Mouse (Mus musculus): Measurements from ENCODE around the gene Slc35b1. TPM values are rescaled to one million over a fixed set of nuclear protein-coding genes. Genes with fewer than 3 reads are reported as not detected.

Slc35b1 gene
- total and polyA plus RNA-seq, 3 experiments, result 47.0 to 125 (median 75.1) TPM

DNA sequence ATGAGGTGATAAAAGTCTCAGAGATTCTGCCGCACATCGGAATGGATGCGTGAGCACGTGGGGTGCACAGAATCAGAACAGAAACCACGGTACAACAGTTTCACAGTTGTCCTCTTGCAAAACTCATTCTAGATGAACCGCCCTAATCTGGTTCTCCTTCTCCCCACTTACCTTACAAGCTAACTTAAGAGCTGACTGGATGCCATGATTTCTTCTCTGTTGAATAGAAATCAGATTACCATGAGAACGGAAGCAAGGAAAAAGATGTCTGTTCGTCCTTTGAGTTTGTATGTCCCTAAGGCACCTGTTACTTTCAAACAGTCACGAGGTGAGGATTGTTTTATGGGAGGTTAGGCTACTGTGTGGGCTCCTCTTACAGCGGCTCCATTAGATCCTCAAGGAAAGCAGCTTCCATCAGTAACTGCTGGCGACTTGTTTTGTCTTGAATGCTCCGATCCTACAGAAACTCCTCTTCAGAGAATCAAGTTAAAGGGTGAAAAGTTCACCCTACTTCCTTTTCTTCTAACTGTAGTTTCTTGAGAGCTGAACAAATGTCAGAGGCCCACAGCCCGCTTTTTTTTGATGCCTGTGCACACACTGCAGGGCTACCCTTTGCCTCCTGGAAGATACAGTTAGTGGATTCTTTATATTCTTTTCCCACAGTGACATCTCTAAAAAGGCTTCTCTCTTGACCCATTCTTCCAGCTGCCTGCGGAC lies 30.1 kb upstream of the Slc35b1 start (continued):
- TF ChIP-seq BHLHE40 (IDR thresholded peaks at IDR 0.05; ENCODE audit: low read depth, low read length) (peak; percentile 79), E2F4 (IDR thresholded peaks at IDR 0.05; ENCODE audit: insufficient replicate concordance, low read depth, low read length) (no peak), USF1 (IDR thresholded peaks at IDR 0.05; ENCODE audit: low read depth, low read length) (no peak), TCF12 (IDR thresholded peaks at IDR 0.05; ENCODE audit: low read depth, low read length) (0 out of 2 replicates have a peak, but pooled peaks have one; percentile 23), POLR2AphosphoS2 (IDR thresholded peaks at IDR 0.05; ENCODE audit: low read depth, low read length) (no peak), MXI1 (IDR thresholded peaks at IDR 0.05; ENCODE audit: low read depth, low read length) (no peak), RAD21 (IDR thresholded peaks at IDR 0.05; ENCODE audit: low read depth, low read length) (no peak), MAZ (IDR thresholded peaks at IDR 0.05; ENCODE audit: low read depth, low read length) (no peak), ZNF384 (IDR thresholded peaks at IDR 0.05; ENCODE audit: low read depth, low read length) (peak; percentile 33; the same call in 1 of the 2 replicates), MAX (IDR thresholded peaks at IDR 0.05; ENCODE audit: low read length) (peak; percentile 87; the same call in 1 of the 2 replicates), TBP (conservative IDR thresholded peaks at IDR 0.05; ENCODE audit: low read depth, low read length) (no peak), HCFC1 (IDR thresholded peaks at IDR 0.05; ENCODE audit: low read depth, low read length) (no peak)

DNA sequence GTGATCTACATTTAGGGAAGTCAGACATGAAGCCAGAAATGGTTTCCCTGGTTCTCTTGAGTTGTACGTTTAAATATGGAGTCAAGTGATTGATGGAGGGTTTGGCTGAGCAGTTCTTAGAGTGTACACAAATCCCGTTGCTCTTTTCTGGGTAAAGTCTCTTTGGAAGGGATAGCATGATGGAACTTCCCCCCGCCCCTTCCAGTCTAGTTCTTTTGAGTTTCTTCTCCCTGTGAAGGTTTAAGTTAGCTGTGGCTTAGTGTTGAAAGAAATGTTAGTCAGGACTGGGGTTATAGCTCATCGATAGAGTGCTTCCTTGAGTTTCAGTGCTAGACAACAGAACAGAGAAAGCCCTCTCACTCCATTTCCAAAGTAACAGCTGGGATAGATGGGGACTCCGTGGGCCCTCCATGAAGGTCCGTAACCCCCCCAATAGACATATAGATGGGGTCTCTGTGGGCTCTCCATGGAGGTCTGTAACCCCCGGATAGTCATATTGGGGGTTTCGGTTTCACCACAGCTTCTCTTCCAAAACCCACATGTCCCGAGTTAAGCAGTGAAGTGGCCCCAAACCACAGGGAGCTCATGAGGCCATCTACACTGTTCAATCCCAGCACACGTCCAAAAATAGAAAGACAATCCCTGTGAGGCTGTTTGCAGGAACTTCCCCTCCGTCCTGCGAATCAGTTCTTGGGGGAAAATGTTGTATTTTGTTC lies 29.4 kb upstream of the Slc35b1 start:
- Histone ChIP-seq H3K79me2 (replicated peaks; ENCODE audit: control insufficient read depth, extremely low read depth, insufficient read depth, poor library complexity, severe bottlenecking) (no peaks in the 10 kb centered on the region), H3K36me3 (replicated peaks in 1 of 2; ENCODE audit: control insufficient read depth in 1 of 2, insufficient read depth in 1 of 2, low read length in 1 of 2) (no peaks in the 10 kb centered on the region), H3K27me3 (replicated peaks) (peaks cover 42% of the 10 kb centered on the region), H3K4me3 (replicated peaks in 1 of 3; ENCODE audit: low read depth in 2 of 3, low read length in 2 of 3, poor library complexity in 1 of 3) (no peak overlapping the region), H3K4me1 (ENCODE audit: control insufficient read depth in 1 of 2, insufficient read depth in 2 of 2) (peaks cover 19 to 23% of the 10 kb centered on the region in 2 experiments), H3K9me3 (replicated peaks; ENCODE audit: low read length) (no peaks in the 10 kb centered on the region), H3K27ac (ENCODE audit: insufficient read depth, low read depth) (no peak overlapping the region), H3K4me2 (ENCODE audit: insufficient read depth, low read depth, poor library complexity, severe bottlenecking) (no peak overlapping the region; the same call in 1 of the 2 replicates), H3K9ac (ENCODE audit: insufficient read depth, low read depth) (no peak overlapping the region)
- TF ChIP-seq TBP (conservative IDR thresholded peaks at IDR 0.05; ENCODE audit: low read depth, low read length) (no peak), UBTF (IDR thresholded peaks at IDR 0.05; ENCODE audit: low read depth, low read length) (no peak), RAD21 (IDR thresholded peaks at IDR 0.05; ENCODE audit: low read depth, low read length) (no peak), ZMIZ1 (IDR thresholded peaks at IDR 0.05; ENCODE audit: low read depth, low read length) (no peak), RCOR1 (conservative IDR thresholded peaks at IDR 0.05; ENCODE audit: low read depth, low read length) (no peak), KAT2A (IDR thresholded peaks at IDR 0.05; ENCODE audit: insufficient replicate concordance, low read length) (no peak), NRF1 (IDR thresholded peaks at IDR 0.05; ENCODE audit: low read depth, low read length) (no peak), PAX5 (IDR thresholded peaks at IDR 0.05; ENCODE audit: low read length) (no peak), ETS1 (conservative IDR thresholded peaks at IDR 0.05; ENCODE audit: low read depth, low read length) (no peak), TCF12 (IDR thresholded peaks at IDR 0.05; ENCODE audit: low read depth, low read length) (0 out of 2 replicates have a peak, but pooled peaks have one; percentile 25), USF2 (conservative IDR thresholded peaks at IDR 0.05; ENCODE audit: low read depth, low read length) (no peak), SMC3 (IDR thresholded peaks at IDR 0.05; ENCODE audit: low read depth, low read length) (no peak), E2F4 (IDR thresholded peaks at IDR 0.05; ENCODE audit: insufficient replicate concordance, low read depth, low read length) (no peak), MAX (IDR thresholded peaks at IDR 0.05; ENCODE audit: low read length) (no peak), JUND (conservative IDR thresholded peaks at IDR 0.05; ENCODE audit: low read depth, low read length) (peak; percentile 32; the same call in 1 of the 2 replicates), EP300 (IDR thresholded peaks at IDR 0.05; ENCODE audit: low read length) (peak; percentile 66), ZNF384 (IDR thresholded peaks at IDR 0.05; ENCODE audit: low read depth, low read length) (no peak), HCFC1 (IDR thresholded peaks at IDR 0.05; ENCODE audit: low read depth, low read length) (no peak), MEF2A (IDR thresholded peaks at IDR 0.05; ENCODE audit: borderline replicate concordance, low read depth, low read length) (0 out of 2 replicates have a peak, but pooled peaks have one; percentile 53), MAFK (IDR thresholded peaks at IDR 0.05; ENCODE audit: insufficient replicate concordance, low read length) (peak; percentile 13; the same call in 1 of the 2 replicates), IRF4 (IDR thresholded peaks at IDR 0.05; ENCODE audit: low read depth, low read length) (peak; percentile 73), BHLHE40 (IDR thresholded peaks at IDR 0.05; ENCODE audit: low read depth, low read length) (peak; percentile 54; the same call in 1 of the 2 replicates), SIN3A (IDR thresholded peaks at IDR 0.05; ENCODE audit: low read length) (no peak)
- dilution Hi-C loops (cut with MboI; ENCODE audit: extremely low pct_ligation_motif_present, extremely low pct_unique_long_range_greater_than_20kb, low sequenced_read_pairs) (no loop called here), in situ Hi-C loops (cut with MboI; ENCODE audit: low pct_ligation_motif_present, low pct_unique_long_range_greater_than_20kb, low sequenced_read_pairs) (no loop called here)
- DNase-seq (ENCODE audit: extremely low read depth), result no peak

Measured in CH12.LX (cell line).